Mouse (Mus musculus) heart, embryonic 10.5 days (tissue): Measurements from ENCODE around the gene Mycbp. TPM values are rescaled to one million over a fixed set of nuclear protein-coding genes. Genes with fewer than 3 reads are reported as not detected.

Experiments
- DNase-seq: peaks from one replicate; pipeline ENCODE4 v3.0.0-alpha.2; 2017; ENCODE audit warnings: low spot score
- H3K27ac ChIP-seq: fragments of 300-500 bp; sonication (generic); 2 replicates; pipeline ENCODE4 v1.5.1; 2016; ENCODE audit warnings: mild to moderate bottlenecking
- H3K27me3 ChIP-seq: fragments of 300-500 bp; sonication (generic); 2 replicates; pipeline ENCODE4 v1.6.1; 2016; ENCODE audit warnings: mild to moderate bottlenecking; ENCODE audit not compliant: poor library complexity, insufficient read depth, severe bottlenecking
- H3K36me3 ChIP-seq: fragments of 300-500 bp; sonication (generic); 2 replicates; pipeline ENCODE4 v1.6.1; 2016; ENCODE audit warnings: mild to moderate bottlenecking, moderate library complexity
- H3K4me1 ChIP-seq: fragments of 300-500 bp; sonication (generic); 2 replicates; pipeline ENCODE4 v1.6.1; 2016; ENCODE audit warnings: mild to moderate bottlenecking
- H3K4me3 ChIP-seq: fragments of 300-500 bp; sonication (generic); 2 replicates; pipeline ENCODE4 v1.5.1; 2016; ENCODE audit warnings: mild to moderate bottlenecking, moderate library complexity
- H3K9me3 ChIP-seq: fragments of 300-500 bp; sonication (generic); 2 replicates; pipeline ENCODE4 v1.6.1; 2016; ENCODE audit warnings: mild to moderate bottlenecking, moderate library complexity
- WGBS: fragments of 180-500 bp; shearing (Covaris S2); methylation state at CpG from one replicate; pipeline ENCODE4 v1.1.7; 2016; 5-methylcytosine and 5-hydroxymethylcytosine counted together
- polyA plus RNA-seq: library from polyadenylated mRNA; unstranded; fragments of >200 nt; fragmentation: Nextera tagmentation; extraction: Ambion mirVana; gene quantifications from 2 replicates; pipeline ENCODE4 v1.2.1, GENCODE M21; 2016

Mycbp gene
- polyA plus RNA-seq, 1 experiment from 2014 or later = 74.4 TPM

DNA sequence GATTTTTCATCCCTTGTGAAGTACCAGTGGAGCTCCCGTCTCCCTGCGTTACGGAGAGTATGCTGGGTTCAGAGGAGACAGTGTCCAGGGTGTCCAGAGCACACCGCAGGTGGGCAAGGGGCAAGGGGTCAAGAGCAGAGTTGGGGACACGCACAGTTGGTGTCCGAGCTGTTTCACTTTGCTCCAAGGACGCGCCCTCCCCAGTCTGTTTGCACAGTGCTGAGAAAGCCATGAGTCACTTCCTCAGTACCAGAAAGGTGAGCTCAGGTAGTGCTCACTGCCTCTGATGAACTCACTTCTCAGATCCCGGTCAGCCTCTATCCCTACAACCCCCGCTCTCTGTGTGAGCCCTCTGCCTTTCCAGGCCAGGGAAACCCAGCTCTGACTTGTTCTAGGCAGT lies 45.0 kb downstream of the Mycbp start:
- Histone ChIP-seq H3K36me3 (no peaks in the 10 kb centered on the region), H3K27me3 (peaks cover 30% of the 10 kb centered on the region), H3K27ac (no peak overlapping the region), H3K9me3 (no peaks in the 10 kb centered on the region), H3K4me1 (no peaks in the 10 kb centered on the region), H3K4me3 (no peak overlapping the region)
- 73% methylated on average over 10 of the region's 10 CpGs for WGBS
- DNase-seq = no peak

GRCm38 (mm10) chr4:123952059-123952458 lies 47.4 kb downstream of the Mycbp start:
- H3K4me3 ChIP-seq = no peak overlapping the region
- H3K9me3 ChIP-seq = no peaks in the 10 kb centered on the region
- DNase-seq = no peak
- H3K27ac ChIP-seq = no peak overlapping the region
- no peaks in the 10 kb centered on the region for H3K36me3 ChIP-seq
- H3K27me3 ChIP-seq = peaks cover 44% of the 10 kb centered on the region
- whole genome bisulfite sequencing = 52% methylated on average over 7 of the region's 8 CpGs
- H3K4me1 ChIP-seq = peaks cover 4% of the 10 kb centered on the region; the same call in 1 of the 2 replicates

GRCm38 (mm10) chr4:123956703-123957491 lies 52.3 kb downstream of the Mycbp start:
- DNase-seq = peak; percentile 85
- Histone ChIP-seq H3K36me3 (no peaks in the 10 kb centered on the region), H3K27ac (no peak overlapping the region), H3K9me3 (no peaks in the 10 kb centered on the region), H3K4me1 (peaks cover 31% of the 10 kb centered on the region), H3K27me3 (peaks cover 42% of the 10 kb centered on the region), H3K4me3 (peak overlapping the region; percentile 46)
- 6% methylated on average over 31 of the region's 31 CpGs for WGBS

DNA sequence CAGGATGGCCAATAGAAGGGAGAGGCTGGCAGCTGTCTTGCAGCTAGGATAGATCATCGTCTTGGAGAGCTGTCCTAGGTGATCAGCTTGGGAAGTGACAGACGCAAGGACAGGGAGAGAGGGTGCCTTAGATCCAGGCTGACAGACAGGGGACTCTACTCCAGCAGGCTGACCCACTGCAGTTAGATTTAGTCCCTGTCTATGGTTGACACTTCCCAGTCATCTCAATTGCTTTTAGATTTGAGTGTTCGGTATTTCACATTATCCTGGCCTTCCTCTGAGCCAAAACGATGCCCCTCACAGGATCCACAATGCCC lies 52.8 kb downstream of the Mycbp start:
- Histone ChIP-seq H3K27me3 (peaks cover 36% of the 10 kb centered on the region), H3K4me3 (0 out of 2 replicates have a peak overlapping the region, but pooled peaks have one; percentile 46), H3K4me1 (peaks cover 31% of the 10 kb centered on the region), H3K27ac (no peak overlapping the region), H3K36me3 (no peaks in the 10 kb centered on the region), H3K9me3 (no peaks in the 10 kb centered on the region)
- 42% methylated on average over 4 of the region's 4 CpGs for WGBS
- DNase-seq = no peak

DNA sequence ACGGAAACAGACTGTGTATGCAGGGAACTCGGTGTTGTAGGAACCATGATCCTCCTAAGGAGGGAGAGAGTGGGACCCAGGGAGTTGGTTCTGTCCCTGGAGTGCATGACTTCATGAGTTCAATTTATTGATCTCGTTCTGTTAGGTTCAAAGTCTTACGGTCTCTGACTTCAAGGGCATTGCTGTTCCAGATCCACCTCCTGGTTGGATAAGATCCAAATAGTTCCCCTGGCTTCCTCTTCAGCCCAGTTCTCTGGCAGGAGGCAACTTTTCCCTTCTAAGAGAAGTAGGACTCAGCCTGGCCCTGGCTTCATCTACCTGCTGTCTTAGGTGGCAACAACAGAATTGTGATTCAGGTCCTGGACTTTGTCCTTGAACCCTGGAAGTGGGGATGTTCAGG lies 53.3 kb downstream of the Mycbp start:
- Histone ChIP-seq H3K27ac (no peak overlapping the region), H3K4me3 (no peak overlapping the region), H3K9me3 (no peaks in the 10 kb centered on the region), H3K36me3 (no peaks in the 10 kb centered on the region), H3K27me3 (peaks cover 32% of the 10 kb centered on the region), H3K4me1 (peaks cover 31% of the 10 kb centered on the region)
- DNase-seq = no peak
- WGBS = 58% methylated on average over 4 of the region's 4 CpGs

DNA sequence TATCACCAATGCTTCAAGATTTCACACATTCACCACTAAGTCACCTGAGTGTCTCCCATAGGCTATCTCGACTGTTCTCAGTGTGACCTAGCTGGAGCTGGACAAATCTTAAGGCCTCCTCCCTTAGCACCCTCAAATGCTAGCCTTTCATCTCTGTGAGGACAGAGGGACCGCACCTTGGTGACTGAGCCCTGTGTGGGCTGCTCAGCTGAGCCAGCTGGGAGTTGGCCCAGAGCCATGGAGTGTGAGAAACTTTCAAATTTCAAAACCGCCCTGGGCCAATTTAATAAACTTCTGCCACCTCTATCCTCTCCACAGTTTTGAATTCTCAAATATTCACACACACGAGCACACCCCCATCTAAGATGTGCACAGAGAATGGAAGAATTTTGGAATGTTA lies 56.3 kb downstream of the Mycbp start:
- Histone ChIP-seq H3K4me1 (peaks cover 39% of the 10 kb centered on the region), H3K27ac (0 out of 2 replicates have a peak overlapping the region, but pooled peaks have one; percentile 62), H3K36me3 (no peaks in the 10 kb centered on the region), H3K4me3 (no peak overlapping the region), H3K9me3 (no peaks in the 10 kb centered on the region), H3K27me3 (peaks cover 29% of the 10 kb centered on the region)
- WGBS = 51% methylated on average over 4 of the region's 4 CpGs
- no peak for DNase-seq

Other genes starting within 250 kb of the Mycbp start
- gene Macf1, start 220.5 kb upstream of the Mycbp start, polyA plus RNA-seq = 57.4 and 58.9 TPM in 2 replicates
- 453 and 498 TPM in 2 replicates for gene Ndufs5, start 186.6 kb upstream of the Mycbp start, polyA plus RNA-seq
- 55.3 and 58.5 TPM in 2 replicates for gene Akirin1, start 154.5 kb upstream of the Mycbp start, polyA plus RNA-seq
- 1.5 and 2.3 TPM in 2 replicates for gene Rhbdl2, start 117.0 kb upstream of the Mycbp start, polyA plus RNA-seq
- gene 4933427I04Rik, start 45.2 kb upstream of the Mycbp start, polyA plus RNA-seq = 0.06 TPM in 1 of 2 replicates, not detected in the other
- 37.6 and 40.9 TPM in 2 replicates for gene Rragc, start 12.6 kb downstream of the Mycbp start, polyA plus RNA-seq
- not detected in 2 replicates for gene 4930535I16Rik, start 13.2 kb downstream of the Mycbp start, polyA plus RNA-seq